ENCODE assay signal across 8 mouse cellular contexts in genomic region chr11:3921281-3921850, GRCm38 (mm10). TPM values are rescaled to one million over a fixed set of nuclear protein-coding genes. Genes with fewer than 3 reads are reported as not detected.
A peak's percentile ranks its signal among the peaks of the same experiment; 100 is the strongest.
DNase-seq lines count a peak whose midpoint lies in the region; ATAC-seq and TF ChIP-seq lines count a peak whose summit lies in the region.

No protein-coding gene starts in this region.

- H3K4me3 ChIP-seq in forebrain, embryonic 10.5 days: no peak overlapping the region
- no peak overlapping the region for H3K4me3 ChIP-seq in forebrain, embryonic 15.5 days
- no peak overlapping the region for H3K4me3 ChIP-seq in embryonic facial prominence, embryonic 14.5 days (ENCODE audit: low read depth, low read length)
- H3K4me3 ChIP-seq in hindbrain, postnatal 0 days (ENCODE audit: low read length): no peak overlapping the region
- no peak overlapping the region for H3K4me3 ChIP-seq in lung, embryonic 14.5 days (ENCODE audit: low read depth, low read length)

- H3K27me3 ChIP-seq in forebrain, embryonic 10.5 days (ENCODE audit: poor library complexity, severe bottlenecking): no peaks in the 10 kb centered on the region
- H3K27me3 ChIP-seq in forebrain, embryonic 15.5 days: no peaks in the 10 kb centered on the region
- H3K27me3 ChIP-seq in embryonic facial prominence, embryonic 14.5 days (replicated peaks; ENCODE audit: control insufficient read depth, insufficient read depth, low read length): no peaks in the 10 kb centered on the region
- no peaks in the 10 kb centered on the region for H3K27me3 ChIP-seq in hindbrain, postnatal 0 days (ENCODE audit: insufficient read depth, low read length)
- H3K27me3 ChIP-seq in lung, embryonic 14.5 days (ENCODE audit: insufficient read depth, low read length): no peaks in the 10 kb centered on the region

- H3K9ac ChIP-seq in forebrain, embryonic 15.5 days (replicated peaks): no peak overlapping the region
- H3K9ac ChIP-seq in embryonic facial prominence, embryonic 14.5 days (ENCODE audit: low read depth, low read length): no peak overlapping the region
- no peak overlapping the region for H3K9ac ChIP-seq in hindbrain, postnatal 0 days (replicated peaks; ENCODE audit: low read length)
- no peak overlapping the region for H3K9ac ChIP-seq in lung, embryonic 14.5 days

- H3K4me1 ChIP-seq in forebrain, embryonic 10.5 days: no peaks in the 10 kb centered on the region
- no peaks in the 10 kb centered on the region for H3K4me1 ChIP-seq in forebrain, embryonic 15.5 days
- no peaks in the 10 kb centered on the region for H3K4me1 ChIP-seq in embryonic facial prominence, embryonic 14.5 days (ENCODE audit: control insufficient read depth, insufficient read depth, low read length)
- H3K4me1 ChIP-seq in hindbrain, postnatal 0 days (ENCODE audit: insufficient read depth, low read length): no peaks in the 10 kb centered on the region
- no peaks in the 10 kb centered on the region for H3K4me1 ChIP-seq in lung, embryonic 14.5 days (ENCODE audit: insufficient read depth)

- no peak overlapping the region for H3K27ac ChIP-seq in forebrain, embryonic 10.5 days
- H3K27ac ChIP-seq in forebrain, embryonic 15.5 days (replicated peaks): no peak overlapping the region
- no peak overlapping the region for H3K27ac ChIP-seq in embryonic facial prominence, embryonic 14.5 days (replicated peaks; ENCODE audit: low read depth, low read length)
- no peak overlapping the region for H3K27ac ChIP-seq in hindbrain, postnatal 0 days
- H3K27ac ChIP-seq in lung, embryonic 14.5 days (ENCODE audit: low read depth): no peak overlapping the region

- peak; percentile 29 for DNase-seq in forebrain, embryonic 10.5 days (ENCODE audit: extremely low spot score, low spot score)
- peak; percentile 41 for DNase-seq in 3134 (ENCODE audit: extremely low read depth, insufficient read length, low spot score)
- peak; percentile 74 for DNase-seq in adrenal gland, postnatal 14 days
- peak; percentile 66 for DNase-seq in embryonic facial prominence, embryonic 14.5 days (ENCODE audit: low spot score)
- DNase-seq in hindbrain, postnatal 0 days (ENCODE audit: low spot score): peak; percentile 76
- peak; percentile 76 for DNase-seq in lung, embryonic 14.5 days
- DNase-seq in right cerebral cortex, postnatal 4 days: peak; percentile 56

- H3K36me3 ChIP-seq in forebrain, embryonic 10.5 days (replicated peaks): peaks cover 28% of the 10 kb centered on the region
- no peaks in the 10 kb centered on the region for H3K36me3 ChIP-seq in forebrain, embryonic 15.5 days
- peaks cover 18% of the 10 kb centered on the region for H3K36me3 ChIP-seq in embryonic facial prominence, embryonic 14.5 days (ENCODE audit: control insufficient read depth, insufficient read depth, low read length)
- peaks cover 5% of the 10 kb centered on the region; the same call in 1 of the 2 replicates for H3K36me3 ChIP-seq in hindbrain, postnatal 0 days (ENCODE audit: insufficient read depth, low read length)
- peaks cover 8% of the 10 kb centered on the region; the same call in 1 of the 2 replicates for H3K36me3 ChIP-seq in lung, embryonic 14.5 days (ENCODE audit: insufficient read depth)

- no peak for ATAC-seq in forebrain, embryonic 15.5 days (replicated peaks)
- no peak for ATAC-seq in embryonic facial prominence, embryonic 14.5 days (ENCODE audit: low read depth)
- ATAC-seq in hindbrain, postnatal 0 days: peak; percentile 27; the same call in 1 of the 2 replicates
- no peak for ATAC-seq in lung, embryonic 14.5 days (ENCODE audit: insufficient read depth)

- no peak overlapping the region for H3K4me2 ChIP-seq in forebrain, embryonic 15.5 days (replicated peaks)
- H3K4me2 ChIP-seq in embryonic facial prominence, embryonic 14.5 days (ENCODE audit: low read depth, low read length): no peak overlapping the region
- H3K4me2 ChIP-seq in hindbrain, postnatal 0 days (ENCODE audit: low read depth, low read length): 0 out of 2 replicates have a peak overlapping the region, but pooled peaks have one; percentile 11
- no peak overlapping the region for H3K4me2 ChIP-seq in lung, embryonic 14.5 days

- TF ChIP-seq CTCF in hindbrain, postnatal 0 days (IDR thresholded peaks at IDR 0.05; ENCODE audit: low read depth): peak; percentile 88
- peak; percentile 78 for TF ChIP-seq CTCF in lung, embryonic 14.5 days (IDR thresholded peaks at IDR 0.05; ENCODE audit: low read depth)

- no peaks in the 10 kb centered on the region for H3K9me3 ChIP-seq in forebrain, embryonic 10.5 days
- H3K9me3 ChIP-seq in forebrain, embryonic 15.5 days: no peaks in the 10 kb centered on the region
- H3K9me3 ChIP-seq in embryonic facial prominence, embryonic 14.5 days (ENCODE audit: control insufficient read depth, low read length): no peaks in the 10 kb centered on the region
- no peaks in the 10 kb centered on the region for H3K9me3 ChIP-seq in hindbrain, postnatal 0 days (ENCODE audit: low read length)
- no peaks in the 10 kb centered on the region for H3K9me3 ChIP-seq in lung, embryonic 14.5 days (ENCODE audit: low read depth, low read length)

- 30% methylated on average over 8 of the region's 8 CpGs for WGBS in forebrain, embryonic 10.5 days
- WGBS in forebrain, embryonic 15.5 days: 27% methylated on average over 8 of the region's 8 CpGs
- WGBS in embryonic facial prominence, embryonic 14.5 days: 35% methylated on average over 8 of the region's 8 CpGs
- 22% methylated on average over 8 of the region's 8 CpGs for WGBS in hindbrain, postnatal 0 days
- 46% methylated on average over 8 of the region's 8 CpGs for WGBS in lung, embryonic 14.5 days

RNA-seq across cellular contexts. Expression of gene Slc35e4, which starts 6.9 kb away (rescaled TPM):
- 4.8 and 5.1 TPM in 2 replicates for polyA plus RNA-seq in forebrain, embryonic 10.5 days (2016; fragmentation: Nextera tagmentation; extraction: Ambion mirVana)
- 13.2 and 13.7 TPM in 2 replicates for polyA plus RNA-seq in forebrain, embryonic 15.5 days (2015; fragmentation: Nextera tagmentation; extraction: Ambion mirVana)
- total RNA-seq in adrenal gland, postnatal 14 days (2021): 3.4 and 5.4 TPM in 2 replicates
- 5.8 and 6.4 TPM in 2 replicates for polyA plus RNA-seq in embryonic facial prominence, embryonic 14.5 days (2014; fragmentation: Nextera tagmentation; extraction: Ambion mirVana)
- total RNA-seq in hindbrain, postnatal 0 days (2014; rRNA removed): 48.6 and 52.4 TPM in 2 replicates
- polyA plus RNA-seq in hindbrain, postnatal 0 days (2015; fragmentation: Nextera tagmentation; extraction: Ambion mirVana): 23.5 and 25.8 TPM in 2 replicates
- 1.9 and 2.7 TPM in 2 replicates for polyA plus RNA-seq in lung, embryonic 14.5 days (2014; fragmentation: Nextera tagmentation; extraction: Ambion mirVana)

RNA-seq across cellular contexts. Expression of gene Tcn2, which starts 10.6 kb away (rescaled TPM):
- 19.4 and 21.1 TPM in 2 replicates for polyA plus RNA-seq in forebrain, embryonic 10.5 days (2016; fragmentation: Nextera tagmentation; extraction: Ambion mirVana)
- polyA plus RNA-seq in forebrain, embryonic 15.5 days (2015; fragmentation: Nextera tagmentation; extraction: Ambion mirVana): 14.1 and 15.3 TPM in 2 replicates
- 107 and 112 TPM in 2 replicates for total RNA-seq in adrenal gland, postnatal 14 days (2021)
- 49.0 and 50.4 TPM in 2 replicates for polyA plus RNA-seq in embryonic facial prominence, embryonic 14.5 days (2014; fragmentation: Nextera tagmentation; extraction: Ambion mirVana)
- total RNA-seq in hindbrain, postnatal 0 days (2014; rRNA removed): 35.8 and 39.4 TPM in 2 replicates
- polyA plus RNA-seq in hindbrain, postnatal 0 days (2015; fragmentation: Nextera tagmentation; extraction: Ambion mirVana): 29.3 and 30.8 TPM in 2 replicates
- 37.9 and 43.2 TPM in 2 replicates for polyA plus RNA-seq in lung, embryonic 14.5 days (2014; fragmentation: Nextera tagmentation; extraction: Ambion mirVana)

RNA-seq across cellular contexts. Expression of gene Dusp18, which starts 26.3 kb away (rescaled TPM):
- polyA plus RNA-seq in forebrain, embryonic 10.5 days (2016; fragmentation: Nextera tagmentation; extraction: Ambion mirVana): 18.6 and 19.6 TPM in 2 replicates
- 35.4 and 38.3 TPM in 2 replicates for polyA plus RNA-seq in forebrain, embryonic 15.5 days (2015; fragmentation: Nextera tagmentation; extraction: Ambion mirVana)
- 4.3 and 5.2 TPM in 2 replicates for total RNA-seq in adrenal gland, postnatal 14 days (2021)
- polyA plus RNA-seq in embryonic facial prominence, embryonic 14.5 days (2014; fragmentation: Nextera tagmentation; extraction: Ambion mirVana): 10.0 and 10.5 TPM in 2 replicates
- total RNA-seq in hindbrain, postnatal 0 days (2014; rRNA removed): 14.4 and 16.9 TPM in 2 replicates
- 15.4 and 16.3 TPM in 2 replicates for polyA plus RNA-seq in hindbrain, postnatal 0 days (2015; fragmentation: Nextera tagmentation; extraction: Ambion mirVana)
- polyA plus RNA-seq in lung, embryonic 14.5 days (2014; fragmentation: Nextera tagmentation; extraction: Ambion mirVana): 8.8 and 11.0 TPM in 2 replicates

RNA-seq across cellular contexts. Expression of gene 4921536K21Rik, which starts 26.5 kb away (rescaled TPM):
- polyA plus RNA-seq in forebrain, embryonic 10.5 days (2016; fragmentation: Nextera tagmentation; extraction: Ambion mirVana): 1.2 and 1.7 TPM in 2 replicates
- 0.57 and 0.61 TPM in 2 replicates for polyA plus RNA-seq in forebrain, embryonic 15.5 days (2015; fragmentation: Nextera tagmentation; extraction: Ambion mirVana)
- 0.59 and 0.83 TPM in 2 replicates for total RNA-seq in adrenal gland, postnatal 14 days (2021)
- polyA plus RNA-seq in embryonic facial prominence, embryonic 14.5 days (2014; fragmentation: Nextera tagmentation; extraction: Ambion mirVana): 0.17 and 0.21 TPM in 2 replicates
- 0.21 and 0.90 TPM in 2 replicates for total RNA-seq in hindbrain, postnatal 0 days (2014; rRNA removed)
- polyA plus RNA-seq in hindbrain, postnatal 0 days (2015; fragmentation: Nextera tagmentation; extraction: Ambion mirVana): 0.41 and 0.42 TPM in 2 replicates
- polyA plus RNA-seq in lung, embryonic 14.5 days (2014; fragmentation: Nextera tagmentation; extraction: Ambion mirVana): 0.14 TPM in 1 of 2 replicates, not detected in the other

RNA-seq across cellular contexts. Expression of gene Pes1, which starts 42.4 kb away (rescaled TPM):
- 116 and 118 TPM in 2 replicates for polyA plus RNA-seq in forebrain, embryonic 10.5 days (2016; fragmentation: Nextera tagmentation; extraction: Ambion mirVana)
- 70.5 and 71.6 TPM in 2 replicates for polyA plus RNA-seq in forebrain, embryonic 15.5 days (2015; fragmentation: Nextera tagmentation; extraction: Ambion mirVana)
- total RNA-seq in adrenal gland, postnatal 14 days (2021): 58.4 and 71.3 TPM in 2 replicates
- 59.7 and 62.9 TPM in 2 replicates for polyA plus RNA-seq in embryonic facial prominence, embryonic 14.5 days (2014; fragmentation: Nextera tagmentation; extraction: Ambion mirVana)
- 35.9 and 36.4 TPM in 2 replicates for total RNA-seq in hindbrain, postnatal 0 days (2014; rRNA removed)
- polyA plus RNA-seq in hindbrain, postnatal 0 days (2015; fragmentation: Nextera tagmentation; extraction: Ambion mirVana): 44.5 and 46.8 TPM in 2 replicates
- polyA plus RNA-seq in lung, embryonic 14.5 days (2014; fragmentation: Nextera tagmentation; extraction: Ambion mirVana): 77.2 and 82.0 TPM in 2 replicates
